Mouse (Mus musculus) limb, embryonic 10.5 days (tissue): Measurements from ENCODE around the gene Hydin. TPM values are rescaled to one million over a fixed set of nuclear protein-coding genes. Genes with fewer than 3 reads are reported as not detected.

ENCODE experiments used
- DNase-seq: peaks from one replicate; pipeline ENCODE4 v3.0.0-alpha.2; 2017; ENCODE audit warnings: low spot score
- H3K27ac ChIP-seq: fragments of 300-500 bp; sonication (generic); 2 replicates; pipeline ENCODE4 v1.5.1; 2016; ENCODE audit warnings: mild to moderate bottlenecking
- H3K27me3 ChIP-seq: fragments of 300-500 bp; sonication (generic); 2 replicates; pipeline ENCODE4 v1.6.1; 2016; ENCODE audit warnings: low read depth, mild to moderate bottlenecking; ENCODE audit not compliant: poor library complexity, severe bottlenecking
- H3K36me3 ChIP-seq: fragments of 300-500 bp; sonication (generic); 2 replicates; pipeline ENCODE4 v1.6.1; 2016; ENCODE audit warnings: mild to moderate bottlenecking, moderate library complexity
- H3K4me1 ChIP-seq: fragments of 300-500 bp; sonication (generic); 2 replicates; pipeline ENCODE4 v1.6.1; 2016
- H3K4me3 ChIP-seq: fragments of 300-500 bp; sonication (generic); 2 replicates; pipeline ENCODE4 v1.5.1; 2016; ENCODE audit warnings: mild to moderate bottlenecking, moderate library complexity
- H3K9me3 ChIP-seq: fragments of 300-500 bp; sonication (generic); replicated peaks from 2 replicates; pipeline ENCODE4 v1.6.1; 2016; ENCODE audit warnings: mild to moderate bottlenecking
- WGBS: fragments of 180-500 bp; shearing (Covaris S2); methylation state at CpG from one replicate; pipeline ENCODE4 v1.1.7; 2016; 5-methylcytosine and 5-hydroxymethylcytosine counted together
- polyA plus RNA-seq: library from polyadenylated mRNA; unstranded; fragments of >200 nt; fragmentation: Nextera tagmentation; extraction: Ambion mirVana; gene quantifications from 2 replicates; pipeline ENCODE4 v1.2.1, GENCODE M21; 2016

Hydin gene
- polyA plus RNA-seq, 1 experiment from 2014 or later = 0.01 TPM

DNA sequence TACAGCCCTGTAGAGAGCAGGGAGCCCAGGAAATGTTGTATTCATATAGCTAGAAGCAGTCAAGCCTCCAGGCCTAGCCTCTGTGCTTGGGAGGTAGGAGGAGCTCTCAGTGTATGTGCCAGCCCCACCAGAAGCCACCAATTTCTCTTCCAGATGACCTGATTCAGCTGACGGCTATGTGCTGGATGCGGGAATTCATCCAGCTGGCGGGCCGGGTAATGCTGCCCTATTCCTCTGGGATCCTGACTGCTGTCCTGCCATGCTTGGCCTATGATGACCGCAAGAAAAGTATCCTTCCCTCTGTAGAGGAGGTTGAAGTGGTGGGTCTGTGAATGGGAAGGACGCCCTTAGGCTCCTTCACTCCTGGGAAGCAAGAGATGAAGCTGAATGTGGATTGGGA, 369.4 kb downstream of the Hydin start:
- no peaks in the 10 kb centered on the region for H3K4me1 ChIP-seq
- no peak overlapping the region for H3K4me3 ChIP-seq
- H3K27ac ChIP-seq = no peak overlapping the region
- DNase-seq = no peak
- H3K36me3 ChIP-seq = peaks cover 77% of the 10 kb centered on the region
- 92% methylated on average over 6 of the region's 6 CpGs for WGBS
- H3K27me3 ChIP-seq = no peaks in the 10 kb centered on the region
- no peaks in the 10 kb centered on the region for H3K9me3 ChIP-seq

DNA sequence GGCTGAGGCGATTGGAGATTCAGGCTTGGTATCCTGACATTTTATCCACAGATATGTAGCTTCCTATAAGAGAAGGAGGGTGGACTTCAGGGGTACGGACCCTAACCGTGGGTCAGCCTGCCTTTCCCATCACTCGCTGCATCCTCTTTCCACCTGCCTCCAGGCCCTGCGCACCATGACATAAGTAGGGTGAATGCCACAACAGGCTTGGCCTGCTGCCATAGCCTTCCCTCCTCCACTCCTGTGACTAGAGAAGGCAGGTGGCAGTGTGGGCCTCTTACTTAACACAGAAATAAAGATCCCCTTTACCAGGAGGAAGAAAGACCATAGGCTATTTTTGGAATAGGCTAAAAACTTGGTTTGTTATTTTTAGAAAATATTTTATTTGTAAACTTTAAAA, 375.6 kb downstream of the Hydin start:
- Histone ChIP-seq H3K27ac (no peak overlapping the region), H3K9me3 (no peaks in the 10 kb centered on the region), H3K27me3 (no peaks in the 10 kb centered on the region), H3K36me3 (peaks cover 52% of the 10 kb centered on the region), H3K4me3 (no peak overlapping the region), H3K4me1 (no peaks in the 10 kb centered on the region)
- WGBS = 95% methylated on average over 5 of the region's 5 CpGs
- no peak for DNase-seq

DNA sequence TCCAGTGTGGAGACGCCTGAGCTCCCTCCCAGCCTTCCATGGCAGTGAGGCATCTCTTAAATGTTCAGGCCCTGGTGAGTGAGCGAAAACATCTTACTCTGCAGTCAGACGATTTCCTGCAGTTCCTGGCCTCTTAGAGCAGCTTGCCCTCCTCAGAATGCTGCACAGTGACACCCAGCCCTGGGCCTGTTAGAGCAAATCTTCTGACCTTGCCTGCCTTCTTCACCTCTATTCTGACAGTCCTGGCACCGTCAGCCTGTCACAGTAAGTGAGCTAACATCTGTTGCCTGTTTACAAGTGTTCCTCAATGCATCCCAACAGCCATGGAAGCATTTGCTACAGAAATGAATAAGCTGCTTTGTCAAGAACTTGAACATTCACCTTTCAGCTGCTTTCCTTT, 376.4 kb downstream of the Hydin start:
- Histone ChIP-seq H3K4me1 (no peaks in the 10 kb centered on the region), H3K36me3 (peaks cover 46% of the 10 kb centered on the region), H3K27ac (no peak overlapping the region), H3K9me3 (no peaks in the 10 kb centered on the region), H3K4me3 (no peak overlapping the region), H3K27me3 (no peaks in the 10 kb centered on the region)
- no peak for DNase-seq
- WGBS = 76% methylated on average over 4 of the region's 4 CpGs

DNA sequence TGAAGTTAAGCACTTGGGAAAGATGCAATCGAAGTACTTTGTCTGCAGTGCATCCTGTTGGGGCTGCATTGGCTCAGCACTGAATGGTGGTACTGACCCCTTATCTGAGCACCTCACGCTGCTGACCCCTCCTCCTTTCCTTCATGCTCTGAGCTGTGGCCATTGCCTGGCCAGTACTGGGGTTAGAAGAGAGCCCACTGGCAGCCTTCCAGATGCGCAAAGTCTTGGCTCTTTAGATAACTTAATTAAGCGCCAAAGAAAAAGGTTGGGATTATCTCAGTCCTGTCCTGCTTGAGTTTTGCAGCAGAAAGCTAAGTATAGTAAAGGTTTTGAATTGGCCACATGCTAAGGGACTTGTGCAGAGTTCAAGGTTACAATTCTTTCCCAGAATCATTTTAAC, 377.6 kb downstream of the Hydin start:
- Histone ChIP-seq H3K9me3 (no peaks in the 10 kb centered on the region), H3K4me1 (no peaks in the 10 kb centered on the region), H3K27ac (no peak overlapping the region), H3K36me3 (peaks cover 49% of the 10 kb centered on the region), H3K27me3 (no peaks in the 10 kb centered on the region), H3K4me3 (no peak overlapping the region)
- no peak for DNase-seq
- WGBS = 92% methylated on average over 4 of the region's 4 CpGs

DNA sequence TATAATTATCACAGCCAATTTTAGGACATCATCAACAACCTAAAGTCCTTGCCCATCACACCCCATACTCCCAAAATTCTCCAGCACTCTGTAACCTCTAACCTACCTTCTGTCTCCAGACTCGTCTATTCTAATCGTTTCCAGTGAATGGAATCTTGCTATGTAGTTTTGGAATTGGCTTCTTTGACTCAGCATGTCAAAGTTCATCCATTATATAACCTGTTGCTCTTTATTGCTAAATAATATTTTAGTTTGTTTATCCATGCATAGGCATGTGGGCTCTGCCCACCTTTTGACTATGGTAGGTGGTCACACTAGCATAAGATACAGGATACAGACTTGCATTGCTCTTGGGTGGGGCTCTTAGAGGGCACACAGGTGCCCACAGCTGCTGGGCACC, 378.1 kb downstream of the Hydin start:
- Histone ChIP-seq H3K4me3 (no peak overlapping the region), H3K9me3 (no peaks in the 10 kb centered on the region), H3K36me3 (peaks cover 52% of the 10 kb centered on the region), H3K27ac (no peak overlapping the region), H3K27me3 (no peaks in the 10 kb centered on the region), H3K4me1 (no peaks in the 10 kb centered on the region)
- no peak for DNase-seq
- WGBS = 89% methylated on average over 2 of the region's 2 CpGs

DNA sequence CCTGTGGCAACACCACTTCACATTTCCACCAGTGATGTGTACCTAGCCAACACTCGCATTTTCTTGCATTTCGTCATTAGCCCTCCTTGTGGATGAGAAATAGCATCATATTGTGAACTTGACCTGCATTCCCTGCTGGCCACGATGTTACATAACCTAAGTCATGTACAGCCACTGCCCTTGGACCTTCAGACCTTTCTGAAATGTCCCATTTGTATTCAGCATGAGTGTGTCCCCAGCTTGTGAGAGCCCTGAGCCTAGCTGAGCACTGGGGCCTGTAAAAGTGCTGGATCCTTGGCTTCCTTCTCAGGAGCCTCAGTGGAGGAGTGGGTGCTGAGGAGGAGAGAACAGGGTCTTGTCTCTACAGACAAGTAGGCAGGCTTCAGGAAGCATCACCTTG, 378.6 kb downstream of the Hydin start:
- Histone ChIP-seq H3K27ac (no peak overlapping the region), H3K9me3 (no peaks in the 10 kb centered on the region), H3K4me1 (no peaks in the 10 kb centered on the region), H3K36me3 (peaks cover 52% of the 10 kb centered on the region), H3K27me3 (no peaks in the 10 kb centered on the region), H3K4me3 (no peak overlapping the region)
- DNase-seq = no peak
- WGBS = 96% methylated on average over 3 of the region's 3 CpGs

DNA sequence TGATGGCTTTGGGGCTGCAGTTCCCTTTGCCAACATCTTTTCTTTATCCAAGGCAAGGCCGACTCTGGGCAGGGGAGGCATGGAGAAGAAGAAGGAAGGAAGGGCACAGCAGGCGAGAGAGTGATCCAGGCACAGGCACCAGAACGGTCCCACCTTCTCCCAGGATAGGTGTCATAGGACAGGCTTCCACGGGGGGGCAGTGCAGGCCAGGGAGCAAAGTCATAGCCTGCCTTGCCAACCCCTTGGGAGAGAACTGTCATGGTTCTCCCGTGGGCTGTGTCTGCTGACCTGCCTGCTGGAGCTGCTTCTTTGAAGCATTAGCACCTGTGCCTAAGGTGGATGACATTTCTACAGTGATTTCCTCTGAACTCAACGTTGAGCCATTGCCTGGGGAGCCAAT, 379.3 kb downstream of the Hydin start:
- Histone ChIP-seq H3K27ac (no peak overlapping the region), H3K4me1 (no peaks in the 10 kb centered on the region), H3K27me3 (no peaks in the 10 kb centered on the region), H3K36me3 (peaks cover 58% of the 10 kb centered on the region), H3K4me3 (no peak overlapping the region), H3K9me3 (no peaks in the 10 kb centered on the region)
- 47% methylated on average over 6 of the region's 6 CpGs for WGBS
- peak; percentile 79 for DNase-seq

DNA sequence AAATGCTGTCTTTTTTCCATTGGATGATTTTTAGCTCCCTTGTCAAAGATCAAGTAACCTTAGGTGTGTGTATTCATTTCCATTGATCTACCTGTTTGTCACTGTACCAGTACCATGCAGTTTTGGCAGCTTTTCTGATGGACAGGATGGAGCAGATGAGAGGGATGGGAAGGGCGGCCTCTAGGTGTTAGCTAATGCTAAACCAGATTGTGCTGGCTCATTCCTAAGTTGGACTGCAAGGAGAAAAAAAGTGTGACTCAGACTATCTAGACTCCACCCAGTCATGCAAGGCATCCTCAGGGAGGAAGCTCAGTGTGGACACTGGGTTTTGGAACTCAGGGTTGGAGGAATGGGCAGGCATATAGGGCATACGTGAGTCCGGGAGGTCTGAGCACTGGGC, 381.8 kb downstream of the Hydin start:
- 95% methylated on average over 3 of the region's 3 CpGs for WGBS
- no peaks in the 10 kb centered on the region for H3K27me3 ChIP-seq
- no peaks in the 10 kb centered on the region for H3K4me1 ChIP-seq
- H3K9me3 ChIP-seq = no peaks in the 10 kb centered on the region
- no peak overlapping the region for H3K27ac ChIP-seq
- DNase-seq = no peak
- peaks cover 67% of the 10 kb centered on the region for H3K36me3 ChIP-seq
- H3K4me3 ChIP-seq = no peak overlapping the region

DNA sequence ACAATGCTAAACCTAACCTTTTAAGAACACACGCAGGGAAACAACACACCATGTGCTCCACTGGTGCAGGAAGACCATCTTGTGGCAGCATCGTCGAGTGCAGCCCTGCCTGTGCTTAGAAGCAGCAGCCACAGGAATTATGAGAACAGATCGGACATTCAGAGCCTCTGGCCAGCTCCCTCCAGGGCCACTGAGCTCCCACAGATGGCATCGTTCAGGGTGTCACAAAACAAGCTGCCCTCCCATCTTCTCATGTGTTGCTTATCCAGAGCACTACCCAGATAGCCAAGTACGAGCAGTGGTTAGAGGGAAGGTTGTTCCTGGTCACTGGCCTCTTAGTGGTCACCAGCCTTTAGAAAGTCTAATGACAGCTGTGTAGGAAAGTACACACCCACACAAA, 382.5 kb downstream of the Hydin start:
- DNase-seq = no peak
- Histone ChIP-seq H3K4me3 (no peak overlapping the region), H3K27me3 (no peaks in the 10 kb centered on the region), H3K4me1 (no peaks in the 10 kb centered on the region), H3K36me3 (peaks cover 66% of the 10 kb centered on the region), H3K9me3 (no peaks in the 10 kb centered on the region), H3K27ac (no peak overlapping the region)
- WGBS = 92% methylated on average over 6 of the region's 6 CpGs

DNA sequence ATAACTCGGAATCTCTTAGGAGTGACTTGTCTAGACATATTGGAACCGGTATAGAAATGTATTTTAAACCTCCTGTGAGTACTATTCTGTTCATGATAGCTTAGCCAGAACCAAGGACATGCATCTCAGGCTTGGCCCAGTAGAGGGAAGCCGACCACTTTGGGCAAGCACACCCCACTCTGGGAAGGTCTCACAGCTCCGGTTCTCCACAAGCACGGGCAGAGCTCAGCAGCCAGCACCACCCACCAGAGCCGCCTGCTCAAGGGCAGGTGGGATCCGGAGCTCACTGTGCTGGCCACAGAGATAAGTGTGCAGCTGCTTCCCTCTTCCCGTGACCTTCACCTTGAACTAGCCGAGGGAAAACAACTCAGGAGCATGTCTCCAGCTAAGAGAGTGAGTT, 384.1 kb downstream of the Hydin start:
- H3K9me3 ChIP-seq = no peaks in the 10 kb centered on the region
- no peak overlapping the region for H3K4me3 ChIP-seq
- no peak for DNase-seq
- no peaks in the 10 kb centered on the region for H3K27me3 ChIP-seq
- 90% methylated on average over 9 of the region's 9 CpGs for WGBS
- H3K4me1 ChIP-seq = no peaks in the 10 kb centered on the region
- H3K27ac ChIP-seq = no peak overlapping the region
- H3K36me3 ChIP-seq = peaks cover 60% of the 10 kb centered on the region

DNA sequence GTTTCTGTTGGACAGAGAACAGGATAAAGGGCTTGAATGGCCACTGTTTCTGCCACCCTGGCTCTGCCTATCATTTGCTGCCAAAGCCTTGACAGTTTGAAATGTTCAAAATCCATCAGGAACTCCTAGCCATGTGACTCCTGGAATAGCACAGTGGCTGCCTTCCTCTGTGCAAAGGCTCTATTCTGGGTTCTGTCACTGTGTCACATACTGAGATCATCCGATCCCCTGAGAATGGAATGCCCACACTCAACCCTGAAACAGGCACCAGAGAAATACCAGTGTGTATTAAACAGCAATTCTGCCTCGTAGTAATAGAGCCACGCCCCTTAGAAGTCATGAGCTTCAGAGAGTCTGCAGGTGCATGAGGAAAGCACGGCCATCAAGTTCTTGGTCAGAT, 385.1 kb downstream of the Hydin start:
- Histone ChIP-seq H3K27me3 (no peaks in the 10 kb centered on the region), H3K9me3 (no peaks in the 10 kb centered on the region), H3K4me3 (no peak overlapping the region), H3K4me1 (no peaks in the 10 kb centered on the region), H3K27ac (no peak overlapping the region), H3K36me3 (peaks cover 60% of the 10 kb centered on the region)
- 91% methylated on average over 4 of the region's 4 CpGs for WGBS
- DNase-seq = no peak

DNA sequence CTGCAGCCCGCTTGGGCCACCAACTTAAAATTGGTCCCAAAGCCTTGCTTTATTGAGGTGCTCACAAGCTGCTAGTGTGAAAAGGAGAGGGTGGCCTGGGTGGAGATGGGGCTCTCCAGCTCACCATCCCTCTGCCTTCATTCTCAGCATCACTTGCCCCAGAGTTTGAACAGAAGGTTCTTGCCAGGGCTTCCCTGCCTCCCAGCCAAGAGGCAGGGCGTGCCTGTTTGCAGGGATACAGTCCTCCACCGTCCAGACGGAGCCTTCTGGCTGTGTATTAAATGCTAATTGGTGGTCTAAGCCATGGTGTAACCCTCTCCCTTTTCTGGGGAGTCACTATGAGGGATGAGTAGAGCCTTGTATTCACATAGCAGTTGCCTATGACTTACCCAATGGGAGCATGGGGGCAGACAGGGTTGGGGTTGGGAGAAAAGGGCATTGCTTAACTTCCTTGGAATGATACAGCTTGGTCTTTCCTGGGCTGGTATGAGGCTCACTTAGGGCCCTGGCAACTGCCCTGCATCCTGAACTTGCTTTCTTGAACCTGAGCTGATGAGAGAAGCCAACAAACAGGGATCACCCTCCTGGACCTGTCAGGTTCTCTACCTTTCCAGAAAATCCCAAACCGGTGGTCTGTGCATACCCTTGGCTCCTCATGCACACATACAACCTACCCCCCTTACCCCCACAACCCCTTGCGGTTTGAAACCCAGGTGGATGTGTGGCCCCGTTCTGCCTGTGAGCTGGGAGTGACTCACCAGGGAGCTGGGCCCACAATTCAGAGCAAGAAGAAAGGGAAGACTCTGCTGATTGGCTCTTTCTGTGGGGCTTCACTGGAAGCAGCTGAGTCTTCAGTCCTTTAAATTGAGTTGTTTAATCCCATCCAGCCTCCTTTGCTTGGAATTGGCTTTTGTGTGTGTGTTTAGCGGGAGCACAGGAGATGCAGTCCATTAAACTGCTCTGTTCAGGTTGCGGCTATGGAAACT, 387.6 kb downstream of the Hydin start:
- Histone ChIP-seq H3K9me3 (no peaks in the 10 kb centered on the region), H3K4me1 (no peaks in the 10 kb centered on the region), H3K27ac (no peak overlapping the region), H3K4me3 (no peak overlapping the region), H3K27me3 (no peaks in the 10 kb centered on the region), H3K36me3 (peaks cover 76% of the 10 kb centered on the region)
- no peak for DNase-seq
- WGBS = 93% methylated on average over 9 of the region's 9 CpGs

DNA sequence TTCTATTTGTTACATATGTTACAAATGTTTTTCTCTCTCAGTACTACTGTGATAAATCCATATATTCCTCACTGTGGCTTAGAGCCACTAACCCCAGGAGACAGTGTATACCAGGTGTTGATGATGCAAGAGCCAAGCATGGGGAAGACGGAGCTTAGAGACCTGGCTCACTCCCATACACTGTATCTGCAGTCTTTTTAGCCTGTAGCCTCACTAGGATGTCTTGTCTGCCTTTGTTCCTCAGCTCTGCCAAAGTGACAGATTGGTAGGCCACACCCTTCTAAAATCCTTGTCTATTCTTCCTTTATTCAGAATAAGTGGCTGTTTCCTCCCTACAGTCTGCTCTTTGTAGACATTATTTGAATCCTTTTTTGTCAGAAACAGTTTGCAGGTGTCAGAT, 389.1 kb downstream of the Hydin start:
- no peak overlapping the region for H3K27ac ChIP-seq
- H3K4me3 ChIP-seq = no peak overlapping the region
- H3K9me3 ChIP-seq = no peaks in the 10 kb centered on the region
- H3K36me3 ChIP-seq = peaks cover 71% of the 10 kb centered on the region
- WGBS = 90% methylated on average over 1 of the region's 1 CpGs
- H3K27me3 ChIP-seq = no peaks in the 10 kb centered on the region
- no peaks in the 10 kb centered on the region for H3K4me1 ChIP-seq
- DNase-seq = no peak

DNA sequence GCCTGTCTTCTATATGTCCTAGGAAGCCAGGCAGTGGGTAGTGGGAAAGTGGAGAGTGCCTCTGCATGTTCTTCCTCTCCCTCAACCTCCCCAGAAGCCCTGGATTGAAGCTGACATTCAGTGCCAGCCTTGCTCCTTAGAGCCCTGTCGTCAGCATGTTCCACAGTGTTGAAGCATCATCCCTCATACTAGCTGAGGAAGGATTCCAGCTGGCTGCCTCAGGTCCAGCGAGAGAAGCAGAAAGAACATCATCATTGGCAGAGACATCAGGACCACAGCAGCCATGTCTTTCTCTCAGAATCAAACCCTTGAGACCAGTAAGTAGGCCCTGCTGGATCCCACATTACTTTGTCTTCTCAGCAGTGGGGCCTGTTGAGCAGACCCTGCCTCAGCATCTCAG, 390.9 kb downstream of the Hydin start:
- no peak for DNase-seq
- Histone ChIP-seq H3K4me1 (no peaks in the 10 kb centered on the region), H3K27me3 (no peaks in the 10 kb centered on the region), H3K9me3 (no peaks in the 10 kb centered on the region), H3K27ac (no peak overlapping the region), H3K4me3 (no peak overlapping the region), H3K36me3 (peaks cover 63% of the 10 kb centered on the region)
- 91% methylated on average over 2 of the region's 2 CpGs for WGBS
